Mouse (Mus musculus) lung, postnatal 0 days (tissue): Measurements from ENCODE around the gene Cnr2.

Experiments
- CTCF ChIP-seq: IDR thresholded peaks from 2 replicates; pipeline ENCODE4 v1.5.1; 2016; ENCODE audit warnings: antibody characterized with exemption, mild to moderate bottlenecking
- EP300 ChIP-seq: IDR thresholded peaks from 2 replicates; pipeline ENCODE4 v1.6.1; 2016; ENCODE audit warnings: antibody characterized with exemption, mild to moderate bottlenecking, control low read depth

GRCm38 (mm10) chr4:135964426-135964825 is 69.2 kb downstream of the Cnr2 start:
- TF ChIP-seq CTCF (peak; percentile 34), EP300 (no peak)
